ENCODE assay signal across 9 mouse cellular contexts in genomic region chrX:143393791-143394369, GRCm38 (mm10). TPM values are rescaled to one million over a fixed set of nuclear protein-coding genes. Genes with fewer than 3 reads are reported as not detected.
A peak's percentile ranks its signal among the peaks of the same experiment; 100 is the strongest.
DNase-seq lines count a peak whose midpoint lies in the region; ATAC-seq and TF ChIP-seq lines count a peak whose summit lies in the region.
"Had no signal": no experiment of that assay in that cellular context is flagged by ENCODE, and none has a peak within 500 bp of the region (broad histone marks: within the 10 kb centered on the region; RNA-seq: fewer than 3 reads in every experiment).

Gene Chrdl1, minus strand, starts transcription at chrX:143394262.

- no peak within 1 kb of the TSS for H3K4me3 ChIP-seq in liver, embryonic 16.5 days (ENCODE audit: low read depth, low read length)
- H3K4me3 ChIP-seq in olfactory bulb, adult 2 months (ENCODE audit: insufficient read depth, low read depth, low read length) = peak within 1 kb of the TSS; percentile 51

- TF ChIP-seq POLR2A in brain, embryonic 14.5 days (IDR thresholded peaks at IDR 0.05; ENCODE audit: borderline replicate concordance, extremely low read depth, insufficient read depth, insufficient read length, poor library complexity, severe bottlenecking) = no peak
- TF ChIP-seq POLR2A in olfactory bulb, adult 2 months (IDR thresholded peaks at IDR 0.05; ENCODE audit: insufficient read depth, low read depth, low read length) = no peak

- no peaks in the 10 kb centered on the region for H3K36me3 ChIP-seq in liver, embryonic 16.5 days (ENCODE audit: control insufficient read depth, insufficient read depth)
- H3K36me3 ChIP-seq: G1E had no signal

- ATAC-seq in liver, embryonic 16.5 days (ENCODE audit: low read depth) = no peak
- no peak for ATAC-seq in monocyte, adult 5-6 weeks (replicated peaks; ENCODE audit: insufficient number of reproducible peaks, low FRiP score, low TSS enrichment, poor library complexity, severe bottlenecking)

- 19% methylated on average over 34 of the region's 37 CpGs for WGBS in liver, embryonic 16.5 days (ENCODE audit: insufficient replicate concordance)
- WGBS in olfactory bulb, adult 2 months = 13% methylated on average over 37 of the region's 37 CpGs

- TF ChIP-seq CTCF in brain, embryonic 14.5 days (IDR thresholded peaks at IDR 0.05; ENCODE audit: borderline replicate concordance, extremely low read depth, insufficient read depth, insufficient read length) = no peak
- no peak for TF ChIP-seq CTCF in olfactory bulb, adult 2 months (IDR thresholded peaks at IDR 0.05; ENCODE audit: insufficient read depth, low read depth, low read length)

- H3K9me3 ChIP-seq in liver, embryonic 16.5 days (replicated peaks; ENCODE audit: control insufficient read depth, low read length) = no peaks in the 10 kb centered on the region
- H3K9me3 ChIP-seq: G1E had no signal

- H3K4me2 ChIP-seq in liver, embryonic 16.5 days (ENCODE audit: low read depth, low read length) = peak within 1 kb of the TSS; percentile 27

- DNase-seq in frontal cortex, adult 2 months (ENCODE audit: extremely low spot score in 1 of 2, low spot score in 1 of 2) = peak in 1 of 2 experiments; percentile 1
- no peak for DNase-seq in frontal cortex, postnatal 14 days (ENCODE audit: low spot score in 2 of 2)
- peak; percentile 33 for DNase-seq in brain, embryonic 14.5 days (ENCODE audit: low read depth)
- DNase-seq in gastrocnemius, postnatal 14 days = peak; percentile 32
- peak; percentile 1 for DNase-seq in kidney, adult 9 months

- H3K27me3 ChIP-seq in liver, embryonic 16.5 days (ENCODE audit: control insufficient read depth, insufficient read depth, low read depth, low read length) = peaks cover 19% of the 10 kb centered on the region

- intact Hi-C loops in gastrocnemius, postnatal 14 days (cut with DNase I; ENCODE audit: low total_unique reads) = no loop called here

- no peaks in the 10 kb centered on the region for H3K4me1 ChIP-seq in liver, embryonic 16.5 days (ENCODE audit: control insufficient read depth, low read depth, low read length)
- H3K4me1 ChIP-seq in olfactory bulb, adult 2 months (ENCODE audit: control insufficient read depth, insufficient read depth, low read length) = peaks cover 4% of the 10 kb centered on the region

- no peak within 1 kb of the TSS for H3K27ac ChIP-seq in liver, embryonic 16.5 days (ENCODE audit: low read length)
- no peak within 1 kb of the TSS for H3K27ac ChIP-seq in olfactory bulb, adult 2 months (ENCODE audit: insufficient read depth, low read depth, low read length)

- no peak within 1 kb of the TSS for H3K9ac ChIP-seq in liver, embryonic 16.5 days (ENCODE audit: low read depth, low read length)

RNA-seq across cellular contexts. Expression of gene Chrdl1, which starts in this region (rescaled TPM):
- polyA plus RNA-seq in frontal cortex, adult 2 months (2012; rRNA removed) = 22.2 and 31.7 TPM in 2 replicates
- 1.9 and 3.8 TPM in 2 replicates for polyA plus RNA-seq in brain, embryonic 14.5 days (2012; rRNA removed)
- total RNA-seq in gastrocnemius, postnatal 14 days (2021) = 1 to 10 TPM; 2.6 to 5.1 TPM
- 0.30 and 0.66 TPM in 2 replicates for polyA plus RNA-seq in liver, embryonic 16.5 days (2015; fragmentation: Nextera tagmentation; extraction: Ambion mirVana)
- polyA plus RNA-seq in olfactory bulb, adult 2 months (2012; ENCODE audit: insufficient read depth, insufficient read length, low replicate concordance, missing spikeins) = not detected in 2 replicates
- not detected in 3 replicates for total RNA-seq in monocyte, adult 5-6 weeks (2017)
- polyA plus RNA-seq: G1E had no signal

Comparison
In these comparisons a context has a peak if more than half of its experiments do, and no peak if none do; other contexts are left out.
1. DNase-seq: peak in brain, embryonic 14.5 days (single experiment), gastrocnemius, postnatal 14 days (single experiment) and kidney, adult 9 months (single experiment); none in frontal cortex, postnatal 14 days (0 of 2).